Mouse (Mus musculus) intestine, embryonic 14.5 days (tissue): ENCODE results near the gene Hps3. TPM values are rescaled to one million over a fixed set of nuclear protein-coding genes. Genes with fewer than 3 reads are reported as not detected.

Source experiments
- ATAC-seq: fragments of 200-750 bp; cut with Nextera tagmentation; replicated peaks from 2 replicates; pipeline ENCODE4 v1.8.0; 2017; ENCODE audit warnings: low read depth, moderate number of reproducible peaks, moderate TSS enrichment, moderate library complexity; ENCODE audit not compliant: low FRiP score, low TSS enrichment
- DNase-seq: peaks from one replicate; pipeline ENCODE4 v3.0.0-alpha.2; 2018; ENCODE audit warnings: low spot score
- H3K27ac ChIP-seq: fragments of 300-500 bp; sonication (generic); 2 replicates; pipeline ENCODE4 v1.5.1; 2014; ENCODE audit warnings: low read depth, mild to moderate bottlenecking, control low read depth
- H3K27me3 ChIP-seq: fragments of 300-500 bp; sonication (generic); replicated peaks from 2 replicates; pipeline ENCODE4 v1.6.1; 2014; ENCODE audit warnings: low read length, control low read depth; ENCODE audit not compliant: control insufficient read depth, insufficient read depth
- H3K36me3 ChIP-seq: fragments of 300-500 bp; sonication (generic); 2 replicates; pipeline ENCODE4 v1.6.1; 2014; ENCODE audit warnings: low read length, control low read depth; ENCODE audit not compliant: control insufficient read depth, insufficient read depth
- H3K4me1 ChIP-seq: fragments of 300-500 bp; sonication (generic); replicated peaks from 2 replicates; pipeline ENCODE4 v1.6.1; 2014; ENCODE audit warnings: low read length, control low read depth, mixed read lengths; ENCODE audit not compliant: control insufficient read depth, insufficient read depth
- H3K4me2 ChIP-seq: fragments of 300-500 bp; sonication (generic); 2 replicates; pipeline ENCODE4 v1.6.1; 2014; ENCODE audit warnings: low read length
- H3K4me3 ChIP-seq: fragments of 300-500 bp; sonication (generic); 2 replicates; pipeline ENCODE4 v1.5.1; 2014; ENCODE audit warnings: low read depth, low read length, control low read depth, mixed read lengths
- H3K9ac ChIP-seq: fragments of 300-500 bp; sonication (generic); 2 replicates; pipeline ENCODE4 v1.6.1; 2014; ENCODE audit warnings: mild to moderate bottlenecking, low read length
- H3K9me3 ChIP-seq: fragments of 300-500 bp; sonication (generic); 2 replicates; pipeline ENCODE4 v1.6.1; 2016; ENCODE audit warnings: low read length, control low read depth; ENCODE audit not compliant: control insufficient read depth
- WGBS: fragments of 180-500 bp; shearing (Covaris S2); extraction: QIAGEN DNeasy Blood & Tissue Kit; methylation state at CpG from one replicate; pipeline ENCODE4 v1.1.7; 2014; 5-methylcytosine and 5-hydroxymethylcytosine counted together
- polyA plus RNA-seq: library from polyadenylated mRNA; unstranded; fragments of >200 nt; fragmentation: Nextera tagmentation; extraction: Ambion mirVana; gene quantifications from 2 replicates; pipeline ENCODE4 v1.2.1, GENCODE M21; 2014

Gene Hps3
- polyA plus RNA-seq, 1 experiment from 2014 or later = 12.1 TPM

DNA sequence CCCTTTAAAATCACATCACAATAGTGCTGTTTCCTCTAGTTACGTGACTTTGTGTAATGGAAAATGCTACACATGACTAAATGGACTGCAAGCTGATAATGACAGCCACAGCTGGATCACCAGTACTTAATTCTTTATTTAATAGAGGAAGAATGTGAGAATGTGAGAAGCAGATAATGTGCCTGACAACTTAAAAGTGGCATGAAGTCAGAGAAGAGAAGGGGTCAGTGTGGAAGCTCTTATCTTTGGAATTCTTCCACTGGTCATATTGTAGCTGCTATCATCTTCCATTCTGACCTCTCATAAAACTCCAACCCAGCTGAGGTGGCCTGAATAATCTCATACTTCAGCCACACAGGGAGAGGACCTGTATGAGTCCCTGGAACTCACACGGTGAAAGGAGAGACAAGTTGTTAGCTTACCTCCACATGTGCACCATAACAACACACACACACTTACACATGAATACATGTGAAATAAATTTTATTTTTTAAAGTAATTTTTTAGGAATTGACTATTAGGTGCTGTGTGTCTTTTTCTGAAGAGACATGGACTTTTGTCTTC is 70.4 kb downstream of the Hps3 start:
- Histone ChIP-seq H3K4me1 (no peaks in the 10 kb centered on the region), H3K9me3 (no peaks in the 10 kb centered on the region), H3K36me3 (no peaks in the 10 kb centered on the region), H3K9ac (no peak overlapping the region), H3K4me2 (no peak overlapping the region), H3K27ac (no peak overlapping the region), H3K4me3 (no peak overlapping the region), H3K27me3 (no peaks in the 10 kb centered on the region)
- DNase-seq = no peak
- no peak for ATAC-seq
- 72% methylated on average over 2 of the region's 2 CpGs for WGBS

DNA sequence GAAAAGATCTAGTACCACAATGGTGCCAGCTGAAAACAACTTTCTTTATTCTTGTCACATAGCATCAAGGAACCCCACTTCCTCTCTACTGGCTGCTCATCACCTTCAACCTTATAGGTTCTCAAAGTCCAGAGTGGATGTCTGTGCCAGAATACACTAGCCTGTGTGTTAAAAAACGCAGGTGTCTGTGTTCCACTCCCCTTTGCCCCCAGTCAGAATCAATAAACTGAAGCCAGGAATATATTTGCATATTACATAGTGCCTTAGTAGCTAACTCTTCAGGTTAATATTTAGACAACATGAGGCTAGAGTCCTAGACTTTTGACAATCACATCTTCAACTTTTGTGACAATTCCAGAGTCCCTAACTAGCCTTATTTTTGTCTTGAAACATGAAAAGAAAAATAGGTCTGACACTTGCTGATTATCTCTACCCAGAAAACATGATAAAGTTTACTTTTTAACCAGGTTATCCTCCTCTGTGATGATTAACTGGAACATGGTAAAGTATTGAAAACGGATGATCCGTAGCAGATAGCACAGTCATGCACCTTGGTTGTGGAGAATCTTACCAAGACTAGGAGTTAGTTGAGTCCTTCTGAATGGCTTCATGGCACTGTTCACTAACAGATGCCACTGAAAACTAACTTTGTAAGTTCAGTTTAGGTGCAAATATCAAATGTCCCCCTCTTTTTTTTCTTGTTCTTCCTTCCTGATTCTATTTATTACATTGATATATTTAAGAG is 72.2 kb downstream of the Hps3 start:
- no peak overlapping the region for H3K9ac ChIP-seq
- H3K9me3 ChIP-seq = no peaks in the 10 kb centered on the region
- ATAC-seq (no peak), DNase-seq (no peak)
- no peaks in the 10 kb centered on the region for H3K4me1 ChIP-seq
- no peaks in the 10 kb centered on the region for H3K36me3 ChIP-seq
- no peak overlapping the region for H3K27ac ChIP-seq
- WGBS = 68% methylated on average over 3 of the region's 3 CpGs
- H3K4me3 ChIP-seq = no peak overlapping the region
- no peaks in the 10 kb centered on the region for H3K27me3 ChIP-seq
- H3K4me2 ChIP-seq = no peak overlapping the region

- Histone ChIP-seq H3K36me3 (no peaks in the 10 kb centered on the region), H3K4me3 (no peak overlapping the region), H3K27ac (no peak overlapping the region), H3K4me2 (no peak overlapping the region), H3K4me1 (no peaks in the 10 kb centered on the region), H3K27me3 (no peaks in the 10 kb centered on the region), H3K9me3 (no peaks in the 10 kb centered on the region), H3K9ac (no peak overlapping the region)
- WGBS = 75% methylated on average over 2 of the region's 2 CpGs
- DNase-seq = no peak
- no peak for ATAC-seq
Measured at GRCm38 (mm10) chr3:19961341-19961740, 73.8 kb downstream of the Hps3 start.

- WGBS = 70% methylated on average over 3 of the region's 3 CpGs
- H3K27me3 ChIP-seq = no peaks in the 10 kb centered on the region
- no peaks in the 10 kb centered on the region for H3K4me1 ChIP-seq
- H3K36me3 ChIP-seq = no peaks in the 10 kb centered on the region
- ATAC-seq (no peak), DNase-seq (no peak)
- H3K9me3 ChIP-seq = no peaks in the 10 kb centered on the region
- H3K4me3 ChIP-seq = no peak overlapping the region
- H3K4me2 ChIP-seq = no peak overlapping the region
- no peak overlapping the region for H3K27ac ChIP-seq
- no peak overlapping the region for H3K9ac ChIP-seq
Measured at GRCm38 (mm10) chr3:19960570-19961114, 74.5 kb downstream of the Hps3 start.

- WGBS = 69% methylated on average over 1 of the region's 1 CpGs
- no peak for ATAC-seq
- Histone ChIP-seq H3K4me3 (no peak overlapping the region), H3K27me3 (no peaks in the 10 kb centered on the region), H3K9me3 (no peaks in the 10 kb centered on the region), H3K9ac (no peak overlapping the region), H3K27ac (no peak overlapping the region), H3K4me2 (no peak overlapping the region), H3K4me1 (no peaks in the 10 kb centered on the region), H3K36me3 (no peaks in the 10 kb centered on the region)
- no peak for DNase-seq
Measured at GRCm38 (mm10) chr3:19958983-19959382, 76.1 kb downstream of the Hps3 start.

DNA sequence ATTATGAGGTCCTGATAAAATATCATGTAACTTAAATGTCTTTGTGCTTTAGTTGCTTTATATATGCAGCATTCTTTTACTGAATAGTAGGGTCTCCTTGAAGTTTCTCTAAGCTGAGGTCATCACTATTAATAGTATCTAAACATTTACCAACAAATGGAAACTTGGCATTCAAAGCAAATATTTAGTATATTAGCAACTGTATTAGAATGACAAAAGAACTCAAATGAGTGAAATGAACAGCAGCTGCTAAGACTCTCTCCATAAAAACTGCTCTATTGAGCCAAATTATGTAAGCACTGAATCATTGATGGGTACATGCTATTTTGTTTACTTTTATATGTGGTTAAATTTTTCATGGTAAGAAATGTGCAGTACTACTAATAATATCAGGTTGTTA is 77.1 kb downstream of the Hps3 start:
- no peak overlapping the region for H3K27ac ChIP-seq
- H3K36me3 ChIP-seq = no peaks in the 10 kb centered on the region
- H3K4me2 ChIP-seq = no peak overlapping the region
- H3K4me3 ChIP-seq = no peak overlapping the region
- H3K9ac ChIP-seq = no peak overlapping the region
- H3K4me1 ChIP-seq = no peaks in the 10 kb centered on the region
- H3K27me3 ChIP-seq = no peaks in the 10 kb centered on the region
- DNase-seq (no peak), ATAC-seq (no peak)
- H3K9me3 ChIP-seq = no peaks in the 10 kb centered on the region

DNA sequence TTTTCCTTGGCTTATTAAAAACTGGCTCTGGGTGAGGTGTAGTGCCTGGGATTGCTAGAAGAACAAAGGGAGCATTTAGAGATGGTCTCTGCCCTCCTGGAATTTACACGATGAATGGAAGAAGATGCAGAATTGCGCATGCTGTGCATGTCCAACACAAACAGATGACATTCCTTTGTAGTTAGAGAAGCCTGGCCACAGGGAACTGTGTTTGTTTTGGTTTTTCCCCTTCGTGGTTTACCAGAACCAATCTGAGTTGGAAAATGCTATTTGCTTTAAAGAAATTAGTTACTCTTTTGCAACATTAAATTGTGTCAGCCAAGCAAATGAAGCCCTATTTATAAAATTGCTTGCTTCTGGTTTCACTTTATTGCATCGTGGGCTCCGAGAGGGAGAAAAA is 78.2 kb downstream of the Hps3 start, which contains the start of gene Cp:
Gene Cp (plus strand): TSS at position 170 of the 400 bp plus-strand sequence.
- ATAC-seq (no peak), DNase-seq (no peak)
- Histone ChIP-seq H3K4me3 (no peak within 1 kb of the TSS), H3K27ac (no peak within 1 kb of the TSS), H3K27me3 (no peaks in the 10 kb centered on the region), H3K9me3 (no peaks in the 10 kb centered on the region), H3K4me1 (no peaks in the 10 kb centered on the region), H3K36me3 (no peaks in the 10 kb centered on the region), H3K9ac (no peak within 1 kb of the TSS), H3K4me2 (no peak within 1 kb of the TSS)
- WGBS = 48% methylated on average over 5 of the region's 5 CpGs

GRCm38 (mm10) chr3:19953865-19954264 is 81.2 kb downstream of the Hps3 start:
- no peak for DNase-seq
- Histone ChIP-seq H3K27ac (no peak overlapping the region), H3K9me3 (no peaks in the 10 kb centered on the region), H3K36me3 (no peaks in the 10 kb centered on the region), H3K27me3 (no peaks in the 10 kb centered on the region), H3K4me3 (no peak overlapping the region), H3K4me2 (no peak overlapping the region), H3K4me1 (no peaks in the 10 kb centered on the region), H3K9ac (no peak overlapping the region)
- ATAC-seq = no peak
- 59% methylated on average over 3 of the region's 3 CpGs for WGBS

- Histone ChIP-seq H3K4me3 (no peak overlapping the region), H3K27me3 (no peaks in the 10 kb centered on the region), H3K36me3 (no peaks in the 10 kb centered on the region), H3K9ac (no peak overlapping the region), H3K9me3 (no peaks in the 10 kb centered on the region), H3K27ac (no peak overlapping the region), H3K4me1 (no peaks in the 10 kb centered on the region), H3K4me2 (no peak overlapping the region)
- WGBS = 63% methylated on average over 1 of the region's 1 CpGs
- DNase-seq (no peak), ATAC-seq (no peak)
Measured at GRCm38 (mm10) chr3:19953425-19953824, 81.7 kb downstream of the Hps3 start.
